Mouse (Mus musculus): ENCODE measurements at regions not wholly inside any gene's neighbourhood (a gene's known extent, or its start where the extent isn't known, plus 50 kb on each side); places are given as distances from the start of the nearest gene placed in this dataset.

- DNase-seq (ENCODE audit: low spot score), result no peak
These were observed 61.9 kb upstream of the Arhgap32 start for GRCm38 (mm10) chr9:32053886-32054615.

- DNase-seq (ENCODE audit: low spot score), result no peak
These were observed 58.4 kb upstream of the Arhgap32 start for GRCm38 (mm10) chr9:32057427-32058115.

- no peak for DNase-seq (ENCODE audit: low spot score)
These were observed 53.2 kb upstream of the Arhgap32 start for GRCm38 (mm10) chr9:32062740-32063139.

- DNase-seq (ENCODE audit: low spot score), result no peak
These were observed 52.4 kb upstream of the Arhgap32 start for GRCm38 (mm10) chr9:32063541-32063940.

- DNase-seq (ENCODE audit: low spot score), result no peak
These were observed 51.9 kb upstream of the Arhgap32 start for GRCm38 (mm10) chr9:32064007-32064550.
